Mouse (Mus musculus) neural tube, embryonic 11.5 days (tissue): ENCODE measurements around the gene Ap3b1. TPM values are rescaled to one million over a fixed set of nuclear protein-coding genes. Genes with fewer than 3 reads are reported as not detected.

Source experiments
- ATAC-seq: fragments of 200-750 bp; cut with Nextera tagmentation; 2 replicates; pipeline ENCODE4 v1.8.0; 2017; ENCODE audit warnings: moderate number of reproducible peaks, mild to moderate bottlenecking, moderate TSS enrichment, moderate library complexity; ENCODE audit not compliant: insufficient read depth, low FRiP score, low TSS enrichment
- DNase-seq: peaks from one replicate; pipeline ENCODE4 v3.0.0-alpha.2; 2015; ENCODE audit warnings: low spot score
- H3K27ac ChIP-seq: fragments of 300-500 bp; sonication (generic); 2 replicates; pipeline ENCODE4 v1.5.1; 2014; ENCODE audit warnings: low read depth, mild to moderate bottlenecking, low read length
- H3K27me3 ChIP-seq: fragments of 300-500 bp; sonication (generic); 2 replicates; pipeline ENCODE4 v1.6.1; 2014; ENCODE audit warnings: mild to moderate bottlenecking, low read length, mixed read lengths; ENCODE audit not compliant: control insufficient read depth, insufficient read depth
- H3K36me3 ChIP-seq: fragments of 300-500 bp; sonication (generic); 2 replicates; pipeline ENCODE4 v1.6.1; 2014; ENCODE audit warnings: mild to moderate bottlenecking, low read length, moderate library complexity, mixed read lengths; ENCODE audit not compliant: control insufficient read depth, insufficient read depth
- H3K4me1 ChIP-seq: fragments of 300-500 bp; sonication (generic); 2 replicates; pipeline ENCODE4 v1.6.1; 2014; ENCODE audit warnings: low read length, mixed read lengths; ENCODE audit not compliant: control insufficient read depth, insufficient read depth
- H3K4me2 ChIP-seq: fragments of 300-500 bp; sonication (generic); 2 replicates; pipeline ENCODE4 v1.6.1; 2014; ENCODE audit warnings: low read depth, mild to moderate bottlenecking, moderate library complexity
- H3K4me3 ChIP-seq: fragments of 300-500 bp; sonication (generic); 2 replicates; pipeline ENCODE4 v1.5.1; 2014; ENCODE audit warnings: low read depth, low read length
- H3K9ac ChIP-seq: fragments of 300-500 bp; sonication (generic); 2 replicates; pipeline ENCODE4 v1.6.1; 2014; ENCODE audit warnings: mild to moderate bottlenecking, low read length
- H3K9me3 ChIP-seq: fragments of 300-500 bp; sonication (generic); 2 replicates; pipeline ENCODE4 v1.6.1; 2016; ENCODE audit warnings: low read length; ENCODE audit not compliant: control insufficient read depth
- WGBS: fragments of 180-500 bp; shearing (Covaris S2); extraction: QIAGEN DNeasy Blood & Tissue Kit; methylation state at CpG from one replicate; pipeline ENCODE4 v1.1.7; 2014; 5-methylcytosine and 5-hydroxymethylcytosine counted together
- polyA plus RNA-seq: library from polyadenylated mRNA; unstranded; fragments of >200 nt; fragmentation: Nextera tagmentation; extraction: Ambion mirVana; gene quantifications from 2 replicates; pipeline ENCODE4 v1.2.1, GENCODE M21; 2014

The Ap3b1 gene
- polyA plus RNA-seq, 1 experiment from 2014 or later = 37.2 TPM

- Histone ChIP-seq H3K4me2 (no peak overlapping the region), H3K4me3 (no peak overlapping the region), H3K27me3 (no peaks in the 10 kb centered on the region), H3K27ac (no peak overlapping the region), H3K36me3 (no peaks in the 10 kb centered on the region), H3K4me1 (no peaks in the 10 kb centered on the region), H3K9me3 (no peaks in the 10 kb centered on the region), H3K9ac (no peak overlapping the region)
- ATAC-seq = no peak
- 92% methylated on average over 12 of the region's 12 CpGs for WGBS
- peak; percentile 7 for DNase-seq
Observed at GRCm38 (mm10) chr13:94544211-94544610, 185.5 kb downstream of the Ap3b1 start.

- no peak for DNase-seq
- H3K27me3 ChIP-seq = no peaks in the 10 kb centered on the region
- WGBS = 35% methylated on average over 4 of the region's 4 CpGs
- H3K9ac ChIP-seq = no peak overlapping the region
- ATAC-seq = no peak
- H3K4me3 ChIP-seq = no peak overlapping the region
- H3K9me3 ChIP-seq = no peaks in the 10 kb centered on the region
- H3K27ac ChIP-seq = no peak overlapping the region
- H3K4me2 ChIP-seq = no peak overlapping the region
- H3K4me1 ChIP-seq = no peaks in the 10 kb centered on the region
- no peaks in the 10 kb centered on the region for H3K36me3 ChIP-seq
Observed at GRCm38 (mm10) chr13:94545739-94546138, 187.0 kb downstream of the Ap3b1 start.

GRCm38 (mm10) chr13:94546246-94546645, 187.5 kb downstream of the Ap3b1 start:
- ATAC-seq = no peak
- Histone ChIP-seq H3K36me3 (no peaks in the 10 kb centered on the region), H3K9ac (no peak overlapping the region), H3K27me3 (no peaks in the 10 kb centered on the region), H3K27ac (no peak overlapping the region), H3K9me3 (no peaks in the 10 kb centered on the region), H3K4me2 (no peak overlapping the region), H3K4me3 (no peak overlapping the region), H3K4me1 (no peaks in the 10 kb centered on the region)
- WGBS = 80% methylated on average over 11 of the region's 11 CpGs
- DNase-seq = no peak

GRCm38 (mm10) chr13:94549580-94549979, 190.8 kb downstream of the Ap3b1 start:
- ATAC-seq = no peak

GRCm38 (mm10) chr13:94550037-94550436, 191.3 kb downstream of the Ap3b1 start:
- ATAC-seq = no peak
- Histone ChIP-seq H3K27me3 (no peaks in the 10 kb centered on the region), H3K27ac (no peak overlapping the region), H3K4me2 (no peak overlapping the region), H3K9ac (no peak overlapping the region), H3K4me1 (no peaks in the 10 kb centered on the region), H3K9me3 (no peaks in the 10 kb centered on the region), H3K36me3 (no peaks in the 10 kb centered on the region), H3K4me3 (no peak overlapping the region)
- 88% methylated on average over 4 of the region's 4 CpGs for WGBS
- no peak for DNase-seq

More at GRCm38 (mm10) chr13:94549580-94549979, 190.8 kb downstream of the Ap3b1 start:
- 66% methylated on average over 3 of the region's 3 CpGs for WGBS
- Histone ChIP-seq H3K9me3 (no peaks in the 10 kb centered on the region), H3K4me2 (no peak overlapping the region), H3K36me3 (no peaks in the 10 kb centered on the region), H3K27me3 (no peaks in the 10 kb centered on the region), H3K9ac (no peak overlapping the region), H3K27ac (no peak overlapping the region), H3K4me3 (no peak overlapping the region), H3K4me1 (no peaks in the 10 kb centered on the region)
- DNase-seq = peak; percentile 8

- H3K4me3 ChIP-seq = no peak overlapping the region
- H3K27me3 ChIP-seq = peaks cover 2% of the 10 kb centered on the region; the same call in 1 of the 2 replicates
- H3K4me1 ChIP-seq = peaks cover 6% of the 10 kb centered on the region
- DNase-seq = peak; percentile 77
- no peak overlapping the region for H3K27ac ChIP-seq
- H3K9ac ChIP-seq = no peak overlapping the region
- H3K36me3 ChIP-seq = no peaks in the 10 kb centered on the region
- H3K4me2 ChIP-seq = no peak overlapping the region
- no peaks in the 10 kb centered on the region for H3K9me3 ChIP-seq
- 0 out of 2 replicates have a peak, but pooled peaks have one; percentile 52 for ATAC-seq
- under 1% methylated on average over 3 of the region's 3 CpGs for WGBS
Observed at GRCm38 (mm10) chr13:94560011-94560410, 201.3 kb downstream of the Ap3b1 start.

- no peak for DNase-seq
- WGBS = 76% methylated on average over 11 of the region's 11 CpGs
- Histone ChIP-seq H3K9me3 (no peaks in the 10 kb centered on the region), H3K36me3 (no peaks in the 10 kb centered on the region), H3K4me3 (no peak overlapping the region), H3K4me1 (peaks cover 9% of the 10 kb centered on the region), H3K9ac (no peak overlapping the region), H3K27me3 (peaks cover 8% of the 10 kb centered on the region), H3K27ac (no peak overlapping the region), H3K4me2 (no peak overlapping the region)
- no peak for ATAC-seq
Observed at GRCm38 (mm10) chr13:94560878-94561277, 202.1 kb downstream of the Ap3b1 start.

GRCm38 (mm10) chr13:94562652-94563339, 204.0 kb downstream of the Ap3b1 start:
- Histone ChIP-seq H3K4me1 (peaks cover 9% of the 10 kb centered on the region), H3K27ac (0 out of 2 replicates have a peak overlapping the region, but pooled peaks have one; percentile 8), H3K4me3 (no peak overlapping the region), H3K4me2 (no peak overlapping the region), H3K9ac (no peak overlapping the region), H3K36me3 (no peaks in the 10 kb centered on the region), H3K27me3 (peaks cover 8% of the 10 kb centered on the region), H3K9me3 (no peaks in the 10 kb centered on the region)
- no peak for DNase-seq
- no peak for ATAC-seq
- 43% methylated on average over 9 of the region's 9 CpGs for WGBS

GRCm38 (mm10) chr13:94563836-94564235, 205.1 kb downstream of the Ap3b1 start:
- no peak for DNase-seq
- H3K27me3 ChIP-seq = peaks cover 15% of the 10 kb centered on the region

More at GRCm38 (mm10) chr13:94563836-94564235, 205.1 kb downstream of the Ap3b1 start:
- H3K4me1 ChIP-seq = peaks cover 9% of the 10 kb centered on the region
- H3K4me2 ChIP-seq = no peak overlapping the region
- WGBS = 79% methylated on average over 8 of the region's 8 CpGs
- H3K9ac ChIP-seq = no peak overlapping the region
- H3K9me3 ChIP-seq = no peaks in the 10 kb centered on the region
- no peaks in the 10 kb centered on the region for H3K36me3 ChIP-seq
- no peak overlapping the region for H3K4me3 ChIP-seq
- H3K27ac ChIP-seq = no peak overlapping the region
- no peak for ATAC-seq
